Mouse (Mus musculus) cerebellum, adult 11 months (tissue): ENCODE results near the gene Rbm33.

Experiments used
- DNase-seq: peaks from one replicate; pipeline ENCODE4 v3.0.0; 2022

The Rbm33 gene

DNA sequence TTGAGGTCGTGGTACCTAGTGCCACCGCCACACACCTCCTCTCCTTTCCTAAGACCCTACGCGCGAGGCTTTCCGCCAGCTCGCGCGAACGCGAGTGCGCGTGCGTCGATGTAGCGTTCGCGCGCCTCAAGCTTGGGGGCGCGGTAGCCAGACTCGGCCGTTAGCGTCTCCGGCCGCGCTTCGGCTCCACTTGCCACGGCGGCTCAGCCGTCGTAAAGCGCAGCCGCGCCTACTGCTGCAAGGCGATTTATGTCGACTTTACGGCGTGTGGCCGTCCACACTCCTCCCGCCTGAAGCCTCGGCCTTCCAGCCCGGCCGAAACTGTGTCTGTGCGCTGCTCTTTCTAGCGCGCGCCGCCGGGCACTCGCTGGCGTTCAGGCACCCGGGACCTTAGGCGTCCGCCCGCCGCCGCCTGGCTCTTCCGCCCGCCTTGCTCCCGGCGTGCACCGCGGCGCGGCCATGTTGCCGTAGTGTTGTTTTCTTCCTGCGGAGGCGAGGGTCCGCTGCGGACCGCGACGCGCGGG, at the start of gene Rbm33:
Rbm33 (plus strand) TSS at position 400 of the 524 bp plus-strand sequence.
- peak; percentile 86 for DNase-seq

DNA sequence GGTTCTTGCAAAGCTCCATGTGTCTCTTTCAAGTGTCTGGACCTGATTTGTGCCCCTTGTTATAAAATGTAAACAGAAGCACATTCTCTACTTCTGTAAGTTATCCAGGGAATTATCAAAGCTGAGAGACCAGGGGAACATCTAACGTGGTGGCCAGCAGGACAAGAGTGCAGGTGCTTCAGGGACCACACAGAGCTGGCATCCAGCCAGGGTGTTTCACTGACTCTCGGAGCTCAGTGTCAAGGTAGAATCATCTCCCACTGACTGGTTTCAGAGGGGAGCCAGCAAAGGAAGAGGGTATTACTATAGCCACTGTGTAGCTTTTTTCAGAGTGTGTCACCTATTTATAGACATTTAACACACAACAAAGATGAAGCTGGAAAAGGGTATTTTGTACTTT, 49.3 kb upstream of the Rbm33 start:
- no peak for DNase-seq

DNA sequence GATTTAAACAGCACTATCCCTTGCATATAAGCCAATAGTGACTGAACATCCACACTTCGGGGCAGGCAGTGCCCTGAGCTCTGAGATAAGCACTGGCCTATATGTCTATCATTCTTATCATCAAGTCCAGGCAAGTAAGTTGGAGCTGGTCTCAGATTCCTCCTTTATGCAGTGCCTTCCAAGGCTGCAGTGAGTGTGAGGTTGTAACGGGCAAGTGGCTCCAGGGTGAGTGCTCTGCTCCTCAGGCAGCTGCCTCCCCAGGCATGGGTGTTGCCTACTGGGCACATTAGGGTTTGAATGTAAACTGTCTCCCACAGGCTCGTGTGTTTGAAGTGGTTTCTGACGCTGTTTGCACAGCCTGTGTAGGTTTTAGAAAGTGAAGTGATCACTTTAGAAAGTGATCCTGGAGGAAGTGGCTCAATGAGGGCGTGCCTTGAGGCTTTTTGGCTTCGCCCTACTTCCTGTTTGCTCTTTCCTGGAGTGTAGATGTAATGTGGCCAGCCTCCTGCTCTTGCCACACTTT, 47.4 kb upstream of the Rbm33 start:
- DNase-seq = no peak

DNA sequence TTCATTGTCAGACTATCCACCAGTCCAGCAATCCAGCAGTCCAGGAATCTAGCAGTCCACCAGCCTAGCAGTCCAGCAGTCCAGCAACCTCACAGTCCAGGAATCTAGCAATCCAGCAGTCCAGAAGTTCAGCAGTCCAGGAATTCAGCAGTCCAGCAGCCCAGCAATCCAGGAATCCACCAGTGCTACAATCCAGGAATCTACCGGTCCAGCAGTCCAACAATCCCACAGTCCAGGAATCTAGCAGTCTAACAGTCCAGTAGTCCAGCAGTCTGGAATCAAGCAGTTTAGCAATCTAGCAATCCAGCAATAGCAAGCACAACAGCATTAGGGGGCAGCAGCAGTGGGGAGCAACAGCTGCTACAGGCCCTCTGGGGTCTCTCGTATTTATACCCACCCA, 44.1 kb upstream of the Rbm33 start:
- DNase-seq = no peak

DNA sequence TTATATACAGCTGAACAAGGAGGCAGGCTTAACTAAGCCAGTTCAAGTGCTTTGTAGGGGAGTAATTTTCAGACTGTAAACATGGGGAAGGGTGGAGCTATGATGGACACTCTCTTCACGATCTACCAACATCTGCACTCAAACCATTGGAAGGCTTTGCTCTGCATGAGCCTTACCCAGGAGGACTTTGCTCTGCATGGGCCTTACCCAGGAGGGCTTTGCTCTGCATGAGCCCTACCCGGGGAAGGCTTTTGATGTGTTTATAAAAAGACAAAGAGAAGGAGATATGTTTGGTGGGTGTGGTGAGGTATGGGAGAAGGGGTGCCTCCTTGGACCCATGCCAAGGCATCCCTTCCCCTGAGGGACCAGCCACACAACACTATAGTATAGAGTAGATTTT, 39.6 kb upstream of the Rbm33 start:
- DNase-seq = no peak

DNA sequence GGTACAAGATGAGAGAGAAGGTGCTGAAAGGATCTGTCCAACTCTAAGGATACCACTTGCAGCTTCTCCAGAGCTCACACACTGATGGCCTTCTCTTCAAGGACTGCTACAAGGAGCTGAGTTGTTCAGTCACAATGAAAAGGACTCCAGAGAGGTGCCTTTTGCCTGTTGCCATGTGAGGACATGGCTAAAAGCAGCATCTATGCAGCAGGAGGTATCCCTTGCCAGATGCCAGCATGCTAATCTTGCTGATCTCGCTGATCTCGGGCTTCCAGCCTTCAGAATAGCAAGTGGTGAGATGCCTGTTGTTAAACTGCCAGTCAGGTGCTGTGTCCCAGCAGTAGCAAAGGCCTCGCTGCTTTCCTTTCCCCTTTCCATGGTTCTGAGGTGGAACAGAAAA, 27.8 kb upstream of the Rbm33 start:
- peak; percentile 53 for DNase-seq

DNA sequence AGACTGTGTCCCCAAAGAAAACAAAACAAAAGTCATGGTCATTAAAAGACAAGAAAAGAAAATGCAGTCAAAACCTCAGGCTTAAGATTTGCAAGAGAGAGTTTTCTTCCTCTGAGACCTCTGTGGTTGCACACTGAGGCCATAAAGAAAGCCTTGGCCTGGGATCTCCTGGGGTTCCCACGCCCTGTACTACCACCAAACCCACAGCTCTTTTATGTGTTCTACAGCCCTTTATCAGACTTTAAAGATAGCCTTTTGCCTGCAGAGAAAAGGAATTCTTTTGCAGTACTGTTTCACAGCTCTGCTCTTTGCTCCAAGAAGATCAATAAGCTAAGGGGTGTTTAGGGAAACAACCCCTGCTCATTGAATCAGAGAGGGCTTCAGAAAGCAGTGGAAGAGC, 26.3 kb upstream of the Rbm33 start:
- no peak for DNase-seq

DNA sequence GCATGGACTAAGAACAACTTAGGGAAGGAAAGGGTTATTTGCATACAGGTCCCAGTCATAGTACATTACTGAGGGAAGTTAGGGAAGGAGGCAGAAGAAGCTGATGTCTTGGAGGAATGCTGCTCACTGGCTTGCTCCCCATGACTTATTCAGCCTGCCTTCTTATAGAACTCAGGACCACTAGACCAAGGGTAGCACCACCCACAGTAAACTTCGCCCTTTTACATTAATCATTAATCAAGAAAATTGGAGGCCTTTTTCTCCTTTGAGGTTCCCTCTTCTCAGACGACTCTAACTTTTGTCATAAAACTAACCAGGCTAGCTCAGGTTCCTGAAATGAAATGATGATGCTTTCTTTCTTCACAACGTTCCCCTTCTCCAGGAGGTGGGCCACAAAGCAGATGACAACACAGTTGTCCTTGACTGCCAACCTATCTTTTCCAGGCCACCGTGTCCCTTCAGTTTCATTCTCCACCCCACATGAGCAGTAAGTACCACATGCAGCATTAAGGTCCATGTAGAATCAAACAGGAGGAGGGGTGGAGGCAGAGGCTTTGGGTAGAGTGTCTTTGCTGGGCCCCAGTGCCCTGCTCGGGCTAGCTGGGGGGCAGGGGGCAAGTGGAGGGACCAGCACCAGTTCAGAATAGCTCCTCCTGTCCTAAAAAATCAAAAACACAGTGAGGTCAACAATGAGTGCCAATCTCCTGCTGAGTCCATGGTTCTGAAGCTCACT, 25.6 kb upstream of the Rbm33 start:
- DNase-seq = no peak

DNA sequence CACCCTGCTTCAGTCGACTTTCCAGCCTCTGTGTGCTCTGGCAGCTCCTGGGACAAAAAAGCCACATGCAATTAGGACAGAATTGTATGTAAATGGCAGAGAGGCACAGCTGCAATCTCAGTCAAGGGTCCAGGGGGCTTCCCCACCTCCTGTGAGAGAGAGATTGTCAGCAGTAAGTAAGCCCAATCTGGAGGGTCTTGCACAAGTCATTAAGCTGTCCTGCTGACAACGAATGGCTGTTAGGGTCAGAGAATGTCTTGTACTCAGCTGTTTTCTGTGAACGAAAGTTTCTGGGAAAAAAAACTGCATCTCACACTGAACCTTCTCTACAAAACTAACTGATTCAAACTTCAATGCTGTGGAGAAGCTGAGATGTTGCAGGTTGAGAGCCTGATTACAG, 24.6 kb upstream of the Rbm33 start:
- no peak for DNase-seq

DNA sequence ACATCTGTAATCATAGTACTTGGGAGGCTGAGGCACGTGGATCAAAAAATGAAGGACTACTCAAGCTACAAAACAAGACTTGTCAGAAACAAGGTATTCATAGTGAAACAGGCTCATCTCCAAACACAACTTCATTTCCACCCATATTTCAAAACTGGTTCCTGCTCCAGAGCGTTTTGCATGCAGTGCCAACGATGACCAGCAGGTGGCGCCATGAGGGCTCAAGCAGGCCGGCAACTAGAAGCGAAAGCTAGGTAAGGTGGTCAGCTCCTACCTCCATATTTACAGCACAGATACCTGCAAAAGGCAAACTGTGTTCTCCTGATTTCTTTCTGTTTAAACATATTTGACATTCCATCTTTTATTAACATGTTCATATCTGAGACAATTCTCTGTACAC, 22.9 kb upstream of the Rbm33 start:
- peak; percentile 87 for DNase-seq

DNA sequence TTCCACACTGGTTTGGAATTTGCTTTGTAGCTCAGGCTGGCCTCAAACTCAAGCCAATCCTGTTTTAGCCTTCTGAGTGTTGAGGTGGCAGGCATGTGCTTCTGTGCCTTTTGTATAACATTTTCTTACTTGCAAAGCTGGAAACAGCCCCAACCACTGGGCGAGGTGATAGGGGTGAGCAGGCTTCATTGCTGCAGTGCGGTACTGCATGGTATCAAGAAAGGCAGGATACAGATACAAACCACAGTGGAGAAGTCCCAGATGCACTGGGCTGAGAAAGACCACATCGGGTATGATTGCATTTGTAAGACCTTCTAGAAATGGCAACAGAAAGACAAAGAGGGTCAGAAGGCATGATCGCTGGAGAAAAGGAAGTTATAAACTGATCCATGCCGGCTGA, 18.8 kb upstream of the Rbm33 start:
- no peak for DNase-seq

DNA sequence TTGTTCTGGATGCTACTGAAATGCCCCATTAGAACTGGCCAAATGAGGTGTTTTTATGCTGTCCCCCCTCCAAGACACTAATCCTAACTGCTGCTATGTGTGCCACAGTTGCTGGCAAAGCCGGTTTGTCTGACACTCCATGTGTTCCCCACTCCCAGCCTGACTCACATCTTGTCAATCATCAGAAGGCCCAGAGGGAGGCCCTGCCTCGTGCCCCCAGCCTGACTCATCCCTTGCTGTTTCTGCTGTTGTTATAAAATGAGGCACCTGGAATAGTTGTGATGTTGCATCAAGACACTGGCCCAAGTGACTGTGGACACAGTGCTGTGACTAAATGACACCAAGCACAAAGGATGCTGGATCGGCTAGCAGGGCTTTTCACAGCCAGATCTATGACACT, 18.2 kb upstream of the Rbm33 start:
- no peak for DNase-seq

DNA sequence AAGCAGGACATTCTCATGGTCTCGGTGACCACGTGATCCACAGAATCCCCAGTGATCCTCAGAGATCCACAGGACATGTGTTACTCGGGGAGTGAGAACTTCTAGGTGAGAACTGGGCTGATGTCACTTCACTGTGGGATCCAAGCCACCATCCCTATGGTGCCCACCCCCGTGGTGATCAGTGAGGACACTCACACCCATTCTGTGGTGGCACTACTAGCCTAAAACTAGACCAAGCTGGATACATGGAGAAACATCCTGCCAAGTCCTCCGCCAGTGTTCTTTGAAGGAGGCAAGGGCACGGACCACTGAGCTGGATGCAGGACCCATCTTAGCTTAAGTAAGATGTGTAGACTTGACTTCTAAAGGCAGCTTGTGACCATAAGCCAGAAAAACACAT, 17.6 kb upstream of the Rbm33 start:
- no peak for DNase-seq

DNA sequence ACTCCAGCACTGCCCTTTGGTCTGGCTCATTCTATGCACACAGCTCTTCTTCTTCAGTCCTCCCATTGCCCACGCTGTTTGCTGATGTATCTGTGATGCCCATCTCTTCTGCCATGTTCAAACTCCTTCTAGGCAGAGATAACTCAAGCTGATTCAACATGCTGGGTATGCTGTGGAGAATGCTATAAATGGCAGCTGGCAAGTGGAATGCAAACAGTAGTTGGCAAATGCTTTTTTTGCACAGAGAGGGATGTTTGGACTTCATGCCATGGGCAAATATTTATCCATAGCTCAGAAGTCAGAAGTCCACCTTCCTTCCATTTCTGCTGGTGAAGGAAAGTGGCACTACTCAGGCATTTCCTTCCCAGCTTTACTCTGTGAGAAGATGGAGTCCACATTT, 14.2 kb upstream of the Rbm33 start:
- DNase-seq = no peak

DNA sequence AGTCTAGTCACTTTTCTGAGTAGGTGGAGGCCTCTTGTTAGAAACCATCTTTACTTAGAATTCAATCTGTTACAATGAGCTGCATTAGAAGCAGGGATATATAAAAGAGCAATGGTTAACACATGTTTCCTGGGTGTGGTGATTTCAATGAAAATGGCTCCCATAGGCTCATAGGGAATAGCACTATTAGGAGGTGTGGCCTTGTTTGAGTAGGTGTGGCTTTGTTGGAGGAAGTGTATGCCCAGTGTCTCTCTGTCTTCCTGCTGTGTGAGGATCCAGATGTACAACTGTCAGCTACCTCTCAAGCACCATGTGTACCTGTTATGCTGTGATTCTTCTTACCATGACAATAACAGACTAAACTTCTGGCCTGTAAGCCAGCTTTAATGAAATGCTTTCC, 12.4 kb upstream of the Rbm33 start:
- DNase-seq = no peak

DNA sequence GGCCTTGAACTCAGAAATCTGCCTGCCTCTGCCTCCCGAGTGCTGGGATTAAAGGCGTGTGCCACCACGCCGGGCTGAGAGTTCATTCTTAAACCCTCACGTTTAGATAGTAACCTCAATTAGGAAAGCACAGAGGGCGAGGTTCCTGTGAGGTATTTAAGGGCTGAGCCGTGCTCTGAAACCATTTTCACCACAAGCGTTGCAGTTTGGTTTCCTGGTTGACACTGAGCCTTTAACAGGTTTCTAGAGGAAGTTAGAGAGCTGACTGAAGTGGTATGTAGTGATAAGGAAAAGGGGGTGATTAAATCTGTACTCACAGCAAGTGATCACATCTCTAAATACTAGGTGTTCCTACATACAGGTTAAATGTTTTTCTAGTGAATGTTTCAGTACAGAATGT, 1.4 kb upstream of the Rbm33 start:
- DNase-seq = no peak

DNA sequence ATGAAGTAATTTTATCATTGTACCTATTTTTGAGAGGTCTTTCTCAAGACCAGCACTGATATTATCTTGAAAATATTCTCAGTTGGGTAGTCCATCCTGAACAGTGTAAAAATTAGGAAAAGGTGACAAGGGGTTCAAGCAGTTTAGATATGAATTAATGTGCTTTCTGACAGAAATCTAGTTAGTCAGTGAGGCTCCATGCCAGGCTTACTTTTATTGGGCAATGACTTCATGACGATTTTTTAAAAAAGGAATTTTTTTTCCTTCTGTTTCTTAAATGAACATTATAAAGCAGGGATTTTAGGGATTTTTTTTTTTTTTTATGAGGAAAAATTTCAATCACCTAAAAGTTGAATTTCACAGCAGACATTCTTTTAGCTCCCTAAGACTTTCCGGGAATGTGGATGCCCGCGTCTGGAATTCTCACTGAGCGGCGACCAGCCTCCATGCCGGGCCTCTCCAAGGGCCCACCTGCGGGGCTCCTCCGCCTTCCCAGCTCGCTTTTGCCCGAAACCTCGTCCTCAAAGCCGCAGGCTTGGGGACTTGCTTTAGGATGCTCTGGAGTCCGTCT, 685 bp upstream of the Rbm33 start:
- DNase-seq = no peak

DNA sequence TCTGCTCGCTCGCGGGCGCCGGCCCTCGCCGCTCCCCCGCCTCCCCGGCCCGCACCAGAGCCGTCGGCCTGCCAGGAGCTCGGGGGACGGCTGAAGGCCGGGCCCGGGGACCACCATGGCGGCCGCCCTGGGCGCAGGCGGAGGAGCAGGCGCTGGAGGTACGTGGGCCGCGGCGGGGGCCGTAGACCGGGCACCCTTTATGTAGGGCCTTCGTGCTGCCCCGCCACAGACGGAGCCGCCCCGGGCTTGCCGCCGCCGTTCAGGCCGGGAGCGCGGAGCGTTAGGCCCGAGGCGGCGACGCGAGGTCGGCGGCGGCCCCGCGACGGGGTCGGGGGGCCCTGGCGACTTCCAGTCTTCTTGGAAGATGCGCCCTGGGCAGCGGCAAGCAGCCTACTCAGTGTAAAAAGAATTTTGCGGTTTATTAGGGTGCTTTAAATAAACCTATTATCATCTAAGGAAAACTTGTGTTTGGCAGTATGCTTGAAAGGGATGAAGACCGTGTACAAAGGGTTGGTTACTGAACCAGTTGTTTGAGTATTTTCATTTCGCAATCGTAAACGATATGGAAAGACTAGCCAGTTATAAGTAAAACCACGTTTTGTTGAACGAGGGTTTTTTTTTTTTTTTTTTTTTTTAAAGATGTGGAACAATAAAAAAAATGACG, 464 bp downstream of the Rbm33 start:
- no peak for DNase-seq

DNA sequence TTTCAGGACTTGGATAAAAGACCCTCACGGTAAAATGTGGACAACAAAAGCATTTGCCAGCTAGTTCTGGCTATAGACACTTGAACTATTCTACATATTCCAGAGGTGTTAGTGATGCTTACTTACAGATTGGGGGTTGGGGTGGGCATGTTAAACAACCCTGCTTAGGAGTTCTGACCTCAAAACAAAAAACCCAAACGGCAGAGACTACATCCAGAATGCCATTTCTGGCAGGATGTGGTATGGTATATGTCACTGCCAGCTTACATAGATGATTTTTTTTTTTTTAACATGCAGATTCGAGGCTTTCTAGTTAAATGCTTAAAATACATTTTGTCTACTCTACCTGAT, 971 bp downstream of the Rbm33 start:
- no peak for DNase-seq

DNA sequence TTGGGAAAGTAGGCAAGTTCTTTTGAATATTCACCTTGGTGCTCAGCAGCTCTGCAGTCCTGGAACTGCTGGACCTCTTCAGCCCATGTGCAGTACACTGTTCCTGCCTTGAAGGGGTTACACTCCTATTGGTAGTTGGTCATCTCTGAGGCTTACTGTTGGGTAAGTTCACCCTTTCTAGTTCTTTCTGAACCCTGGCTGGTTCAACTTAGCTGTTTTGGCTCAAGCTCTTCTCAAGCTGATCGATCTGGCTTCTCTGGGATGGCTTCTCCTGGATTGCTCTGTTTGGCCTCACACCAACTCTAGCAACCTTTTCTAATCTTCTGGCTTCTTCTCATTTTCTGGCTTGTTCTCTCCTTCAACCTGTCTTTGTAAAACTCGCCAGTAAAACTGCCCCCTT, 1.8 kb downstream of the Rbm33 start:
- no peak for DNase-seq

DNA sequence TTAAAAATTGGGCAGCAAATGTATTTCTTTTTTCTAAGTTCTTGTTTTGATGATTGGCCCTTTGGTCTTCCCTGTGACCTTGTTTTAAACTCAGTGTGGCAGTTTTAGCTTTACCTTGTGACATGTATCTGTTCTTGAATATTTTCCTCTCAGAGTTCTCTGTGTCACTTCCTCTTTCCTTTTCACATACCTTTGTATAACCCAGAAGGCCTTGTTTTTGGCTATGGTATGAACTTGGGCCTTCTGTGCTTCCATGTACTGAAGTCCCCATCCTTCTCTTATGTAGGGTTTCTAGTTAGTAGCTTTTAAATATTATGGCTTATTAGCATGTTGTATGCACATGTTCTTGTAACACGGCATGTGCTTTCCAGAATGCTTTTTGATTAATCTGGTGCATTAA, 4.8 kb downstream of the Rbm33 start:
- DNase-seq = no peak

DNA sequence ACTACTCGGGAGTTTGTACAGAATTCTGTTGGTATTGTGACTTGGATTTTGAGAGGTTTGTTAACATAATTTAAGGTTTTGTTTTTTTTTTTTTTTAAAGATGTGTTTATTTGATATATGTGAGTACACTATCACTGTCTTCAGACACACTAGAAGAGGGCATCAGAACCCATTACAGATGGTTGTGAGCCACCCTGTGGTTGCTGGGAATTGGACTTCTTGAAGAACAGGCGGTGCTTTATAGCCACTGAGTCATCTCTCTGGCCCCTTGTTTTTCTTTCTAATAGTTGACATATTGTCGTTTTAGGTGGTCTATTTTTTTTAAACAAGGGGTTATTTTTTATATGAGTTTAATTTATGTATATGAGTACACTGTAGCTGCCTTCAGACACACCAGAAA, 5.3 kb downstream of the Rbm33 start:
- peak; percentile 23 for DNase-seq

DNA sequence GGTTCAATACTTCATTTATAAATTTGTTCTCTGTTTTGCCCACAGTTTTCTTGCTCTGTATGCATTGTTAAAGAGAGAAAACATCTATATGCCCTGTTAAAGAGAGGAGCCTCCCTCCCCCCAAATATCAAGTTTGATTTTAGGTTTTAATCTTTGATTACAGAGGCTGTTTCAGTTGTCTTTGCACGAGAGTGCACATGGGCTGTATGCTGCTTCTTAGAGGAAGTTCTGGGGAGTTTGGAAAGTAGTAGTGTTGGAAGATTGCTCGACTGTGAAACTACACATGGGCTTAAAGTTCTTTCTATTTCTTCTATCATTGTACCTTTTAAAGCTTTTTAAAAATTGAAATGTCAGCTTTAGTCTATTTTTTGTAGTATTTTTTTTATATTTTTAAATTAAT, 6.9 kb downstream of the Rbm33 start:
- DNase-seq = no peak

DNA sequence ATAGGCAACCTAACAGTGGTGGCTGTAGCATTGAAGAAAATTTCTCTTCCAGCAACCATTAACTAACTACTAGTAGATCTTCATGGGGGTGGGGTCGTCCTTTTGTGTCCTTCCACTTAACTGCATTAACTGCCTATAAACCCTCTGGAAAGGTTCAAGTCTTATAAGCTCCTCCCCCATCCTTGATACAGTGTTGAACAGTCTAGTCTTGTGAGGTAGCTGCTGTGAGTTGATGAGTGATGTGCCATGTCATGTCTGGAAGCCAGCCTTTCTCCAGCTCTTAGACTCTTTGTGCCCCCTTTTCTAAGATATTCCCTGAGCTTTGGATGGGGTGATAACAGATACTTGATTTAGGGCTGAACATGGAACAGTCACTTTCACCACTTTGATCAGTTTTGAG, 7.5 kb downstream of the Rbm33 start:
- no peak for DNase-seq
